Mouse (Mus musculus) urinary bladder, adult 2 months (tissue): Measurements from ENCODE around the gene Rgl2. TPM values are rescaled to one million over a fixed set of nuclear protein-coding genes. Genes with fewer than 3 reads are reported as not detected.

Experiments used
- DNase-seq: peaks from one replicate; pipeline ENCODE4 v3.0.0; 2022; ENCODE audit warnings: low spot score
- polyA plus RNA-seq: library from polyadenylated mRNA; depleted of rRNA; stranded (reverse); fragments of >200 nt; gene quantifications from 2 replicates; pipeline ENCODE4 v1.2.3, GENCODE M21; 2012

Rgl2 gene
- polyA plus RNA-seq, 1 experiment = 164 TPM

- no peak for DNase-seq
Measured at GRCm38 (mm10) chr17:33921361-33921760, 8.0 kb upstream of the Rgl2 start.

- DNase-seq = no peak
Measured at GRCm38 (mm10) chr17:33924577-33925283, 4.6 kb upstream of the Rgl2 start.

- no peak for DNase-seq
Measured at GRCm38 (mm10) chr17:33925406-33926116, 3.8 kb upstream of the Rgl2 start.

DNA sequence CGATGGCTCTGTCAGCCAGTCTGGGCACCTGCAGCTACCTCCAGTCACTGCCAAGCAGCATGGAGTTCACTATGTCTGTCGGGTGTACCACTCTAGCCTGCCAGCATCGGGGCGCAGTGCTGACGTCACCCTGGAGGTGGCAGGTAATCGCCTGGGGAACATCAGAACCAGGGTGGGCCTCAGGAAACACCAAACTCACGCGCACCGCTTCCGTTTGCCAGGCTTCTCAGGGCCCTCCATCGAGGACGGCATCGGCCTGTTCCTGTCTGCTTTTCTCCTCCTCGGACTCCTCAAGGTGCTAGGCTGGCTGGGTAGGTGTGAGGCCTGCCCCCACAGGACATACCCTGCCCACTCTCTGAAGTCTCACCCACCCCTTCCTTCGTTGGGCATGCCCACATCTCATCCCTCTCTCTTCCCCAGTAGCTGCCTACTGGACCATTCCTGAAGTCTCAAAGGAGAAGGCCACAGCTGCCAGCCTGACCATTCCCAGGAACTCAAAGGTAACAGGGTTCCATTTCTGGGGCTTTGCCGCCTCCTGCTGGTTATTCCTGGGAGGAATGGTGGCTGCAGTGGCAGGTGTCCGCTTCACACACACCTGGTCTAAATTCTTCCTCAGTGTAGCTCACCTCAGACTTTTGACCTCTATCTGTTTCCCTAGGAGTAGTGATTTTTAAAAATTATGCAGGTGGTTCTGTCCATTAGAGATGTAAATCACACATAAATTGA is 3.0 kb upstream of the Rgl2 start:
- no peak for DNase-seq

DNA sequence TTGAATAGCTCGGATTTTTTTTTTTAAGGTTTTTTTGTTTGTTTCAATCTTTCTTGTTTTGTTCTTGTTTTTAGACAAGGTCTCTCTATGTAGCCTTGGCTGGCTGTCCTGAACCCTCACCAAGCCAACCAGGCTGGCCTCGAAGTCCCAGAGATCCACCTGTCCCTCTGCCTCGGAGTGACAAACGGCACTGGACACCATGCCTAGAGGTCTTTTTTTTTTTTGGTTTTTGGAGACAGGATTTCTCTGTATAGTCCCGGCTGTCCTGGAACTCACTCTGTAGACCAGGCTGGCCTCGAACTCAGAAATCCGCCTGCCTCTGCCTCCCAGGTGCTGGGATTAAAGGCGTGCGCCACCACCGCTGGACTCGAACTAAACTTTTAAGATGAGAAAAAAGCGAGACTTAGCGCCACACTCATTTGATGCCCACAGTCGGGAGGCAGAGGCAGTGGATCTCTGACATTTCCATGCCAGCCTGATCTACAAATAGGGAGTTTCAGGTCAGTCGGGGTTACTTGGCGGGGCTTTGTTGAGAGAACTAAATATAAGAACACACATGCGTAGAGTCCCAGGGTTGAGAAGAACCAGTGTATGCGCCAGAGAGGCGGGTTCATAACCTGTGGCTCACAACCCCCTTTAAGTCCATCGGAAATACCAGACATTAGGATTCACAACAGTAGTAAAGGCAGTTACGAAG is 944 bp upstream of the Rgl2 start:
- no peak for DNase-seq

DNA sequence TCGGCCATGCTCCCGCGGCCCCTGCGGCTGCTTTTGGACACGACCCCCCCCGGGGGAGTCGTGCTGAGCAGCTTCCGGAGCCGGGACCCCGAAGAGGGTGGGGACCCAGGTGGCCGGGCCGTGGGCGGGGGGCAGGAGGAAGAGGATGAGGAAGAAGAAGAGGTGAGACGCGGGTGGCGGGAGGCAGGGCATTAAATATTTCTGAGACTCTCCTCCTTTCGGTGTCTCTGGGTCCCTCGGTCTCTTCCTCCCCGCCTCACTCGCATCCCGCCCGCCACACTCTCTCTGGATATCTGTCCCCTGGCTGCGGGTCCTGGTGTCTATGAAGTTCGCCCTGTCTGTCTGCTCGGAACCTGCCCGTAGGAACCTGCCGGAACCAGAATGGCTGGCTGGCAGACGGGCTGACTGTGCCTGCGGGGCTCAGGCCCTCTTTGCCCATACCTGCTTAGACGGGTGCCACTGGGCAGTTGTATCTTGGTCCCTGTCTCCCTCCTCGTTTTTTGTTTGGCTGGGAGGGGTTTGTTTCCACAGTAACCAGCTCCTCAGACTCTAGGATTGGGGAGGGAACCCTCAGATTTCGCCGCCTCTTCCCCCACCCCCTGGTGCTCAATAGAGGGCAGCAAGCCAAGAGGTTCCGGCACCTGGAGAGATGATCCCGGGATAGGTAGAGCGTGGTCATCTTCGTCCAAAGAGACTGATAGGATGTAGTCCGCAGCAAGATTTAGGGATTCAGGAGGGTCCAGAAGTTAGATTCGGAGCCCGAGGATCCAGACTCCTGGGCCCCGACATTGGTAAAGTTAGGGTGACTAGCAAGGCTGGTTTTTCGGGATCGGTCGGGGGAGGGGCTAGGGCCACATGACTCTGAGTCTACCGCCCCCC is 1.2 kb downstream of the Rgl2 start:
- no peak for DNase-seq

DNA sequence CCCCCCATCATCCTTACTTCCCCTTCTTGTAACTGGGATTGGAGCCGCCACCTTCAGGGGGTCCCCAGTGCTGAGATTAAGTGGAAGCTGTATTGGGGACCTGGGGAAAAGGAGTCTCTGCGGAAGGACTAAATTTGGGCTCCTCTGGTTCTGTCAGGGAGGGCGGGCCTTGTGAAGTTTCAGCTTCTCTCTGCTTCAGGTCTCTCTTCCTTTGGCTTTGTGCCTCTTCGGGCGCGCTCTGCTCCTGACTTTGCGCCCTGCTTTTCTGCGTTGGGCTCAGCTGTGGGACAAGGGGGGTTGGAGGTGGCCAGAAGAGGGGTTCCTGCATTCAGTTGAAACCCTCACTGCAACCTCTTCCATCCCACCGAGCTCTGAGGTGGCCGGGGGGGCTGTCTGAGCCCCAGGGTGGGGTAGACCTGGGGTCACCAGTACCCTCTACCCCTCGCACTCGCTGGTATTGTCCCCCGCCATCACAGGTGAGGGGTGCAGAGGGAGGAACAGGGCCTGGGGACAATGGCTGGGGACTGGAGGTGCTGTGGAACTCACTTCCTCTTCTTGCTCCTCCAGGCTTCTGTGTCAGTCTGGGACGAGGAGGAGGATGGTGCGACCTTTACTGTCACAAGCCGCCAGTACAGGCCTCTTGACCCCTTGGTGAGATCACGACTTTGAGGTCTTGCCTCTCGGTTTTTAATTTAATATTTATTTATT is 2.0 kb downstream of the Rgl2 start:
- no peak for DNase-seq

GRCm38 (mm10) chr17:33931947-33932346 is 2.6 kb downstream of the Rgl2 start:
- DNase-seq = no peak

GRCm38 (mm10) chr17:33932448-33932847 is 3.1 kb downstream of the Rgl2 start:
- no peak for DNase-seq

DNA sequence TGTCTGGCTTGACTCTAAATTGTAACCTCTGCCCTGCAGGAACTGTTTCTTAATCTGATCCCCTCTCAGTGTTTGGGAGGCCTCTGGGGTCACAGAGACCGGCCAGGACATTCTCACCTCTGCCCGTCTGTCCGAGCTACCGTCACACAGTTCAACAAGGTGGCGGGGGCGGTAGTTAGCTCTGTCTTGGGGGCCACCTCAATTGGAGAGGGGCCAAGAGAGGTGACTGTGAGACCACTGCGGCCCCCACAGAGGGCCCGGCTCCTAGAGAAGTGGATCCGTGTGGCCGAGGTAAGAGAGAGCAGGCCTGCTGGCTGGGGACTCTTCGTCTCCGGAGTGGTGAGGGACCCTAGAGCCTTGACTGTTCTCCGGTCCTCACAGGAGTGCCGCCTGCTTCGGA is 3.6 kb downstream of the Rgl2 start:
- no peak for DNase-seq

DNA sequence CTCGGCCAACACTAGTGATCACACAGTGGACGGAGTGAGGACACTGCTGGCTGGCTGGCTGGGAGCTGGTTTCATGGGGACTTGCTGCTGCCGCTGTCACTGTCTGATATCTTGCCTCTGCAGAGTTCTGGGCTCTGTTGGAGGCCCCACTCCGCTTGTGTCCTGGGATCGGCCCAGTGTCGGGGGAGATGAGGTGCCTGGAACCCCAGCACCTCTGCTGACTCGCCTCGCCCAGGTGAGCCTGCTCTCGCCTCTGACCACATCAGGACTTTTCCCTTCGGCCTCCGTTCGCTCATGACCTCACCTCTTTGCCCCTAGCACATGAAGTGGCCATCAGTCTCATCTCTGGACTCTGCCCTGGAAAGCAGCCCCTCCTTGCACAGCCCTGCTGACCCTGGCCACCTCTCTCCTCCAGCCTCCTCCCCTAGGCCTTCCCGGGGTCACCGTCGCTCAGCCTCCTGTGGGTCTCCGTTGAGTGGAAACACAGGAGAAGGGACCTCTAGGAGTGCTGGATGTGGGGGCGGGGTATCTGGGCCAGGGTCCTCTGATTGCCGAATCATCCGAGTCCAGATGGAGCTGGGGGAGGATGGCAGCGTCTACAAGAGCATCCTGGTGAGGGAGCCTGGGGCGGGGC is 6.2 kb downstream of the Rgl2 start:
- no peak for DNase-seq

- no peak for DNase-seq
Measured at GRCm38 (mm10) chr17:33936993-33937392, 7.7 kb downstream of the Rgl2 start.

DNA sequence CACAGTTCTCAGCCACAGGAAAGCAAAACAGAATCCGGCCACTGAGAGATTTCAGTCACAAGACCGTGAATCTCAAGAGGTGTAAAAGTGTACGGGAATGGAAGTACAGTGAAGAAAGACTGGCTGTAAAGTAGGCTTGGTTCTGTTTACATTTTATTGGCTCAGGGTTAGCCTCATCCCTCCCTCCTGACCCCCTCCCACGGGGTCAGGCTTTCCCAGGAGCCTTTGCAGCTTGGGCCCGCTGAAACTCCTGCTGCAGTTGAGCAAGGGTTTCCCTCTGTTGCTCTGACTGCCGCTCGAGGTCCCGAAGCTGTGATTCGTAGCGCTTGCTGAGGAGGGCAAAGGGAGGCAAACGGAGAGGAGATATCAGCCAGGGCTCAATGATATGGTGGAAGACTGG is 9.4 kb downstream of the Rgl2 start:
- no peak for DNase-seq

DNA sequence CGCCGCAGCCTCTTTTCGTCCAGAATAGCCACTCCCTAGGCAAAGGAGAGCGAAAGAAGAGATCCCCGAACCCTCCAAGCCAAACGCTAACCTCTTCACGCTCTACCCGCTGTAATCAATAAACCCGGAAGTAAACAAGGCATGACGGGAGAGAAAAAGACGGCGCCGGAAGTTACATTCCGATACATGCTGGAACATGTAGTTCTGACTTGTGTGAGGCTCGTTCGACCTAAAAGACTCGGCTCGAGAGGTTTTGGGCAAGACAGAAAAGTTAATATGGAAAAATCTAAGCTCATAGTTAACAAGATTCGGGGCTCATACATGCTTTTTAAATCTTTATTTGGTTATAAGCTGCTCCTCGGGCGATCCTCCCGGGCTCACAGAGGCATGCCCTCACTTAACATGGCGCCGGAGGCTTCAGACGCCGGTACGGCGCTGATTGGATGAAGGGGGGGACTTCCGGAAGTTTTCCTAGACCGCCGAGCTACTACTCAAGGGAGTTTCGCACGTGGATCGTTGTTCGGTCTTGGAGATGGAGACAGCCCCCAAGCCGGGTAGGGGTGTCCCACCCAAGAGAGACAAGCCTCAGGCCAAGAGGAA is 11.0 kb downstream of the Rgl2 start, which contains the start of the genes Pfdn6 and Wdr46:
Gene Pfdn6, minus strand, starts transcription at position 138 of the 600 bp plus-strand sequence.
Gene Wdr46, plus strand, starts transcription at position 455 of the 600 bp plus-strand sequence.
- DNase-seq = no peak

DNA sequence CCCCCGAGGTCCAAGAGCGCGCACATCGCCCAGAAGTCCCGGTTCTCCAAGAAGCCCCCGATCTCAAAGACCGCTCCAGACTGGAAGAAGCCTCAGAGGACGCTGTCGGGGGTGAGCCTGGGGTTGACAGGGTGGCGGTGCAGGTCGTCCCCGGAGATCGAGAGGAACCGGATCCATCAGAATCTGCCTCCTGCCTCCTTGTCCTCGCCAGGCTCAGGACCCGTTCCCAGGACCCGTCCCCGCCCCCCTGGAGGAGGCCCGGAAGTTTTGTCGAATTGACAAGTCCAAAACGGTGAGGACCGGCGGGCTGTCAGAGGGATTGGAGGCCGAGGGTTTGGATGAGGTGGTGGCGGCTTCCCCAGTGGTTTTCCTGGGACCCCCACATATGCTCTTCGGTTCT is 11.6 kb downstream of the Rgl2 start:
- DNase-seq = no peak

- no peak for DNase-seq
Measured at GRCm38 (mm10) chr17:33941381-33941780, 12.0 kb downstream of the Rgl2 start.

DNA sequence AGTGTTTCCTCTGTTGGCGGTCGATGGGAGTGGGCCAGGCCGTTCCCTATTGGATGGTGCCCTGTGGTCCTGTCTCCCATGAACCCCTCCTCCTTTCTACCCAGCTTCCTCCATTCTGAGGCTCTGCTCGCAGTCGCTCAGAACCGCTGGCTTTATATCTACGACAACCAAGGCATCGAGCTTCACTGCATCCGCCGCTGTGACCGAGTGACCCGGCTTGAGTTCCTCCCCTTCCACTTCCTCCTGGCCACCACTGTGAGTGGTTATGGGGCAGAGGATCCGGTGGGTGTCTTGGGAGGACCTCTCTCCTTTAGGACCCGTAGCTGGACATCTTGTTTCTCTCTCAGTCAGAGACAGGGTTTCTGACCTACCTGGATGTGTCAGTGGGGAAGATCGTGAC is 14.1 kb downstream of the Rgl2 start:
- DNase-seq = no peak

DNA sequence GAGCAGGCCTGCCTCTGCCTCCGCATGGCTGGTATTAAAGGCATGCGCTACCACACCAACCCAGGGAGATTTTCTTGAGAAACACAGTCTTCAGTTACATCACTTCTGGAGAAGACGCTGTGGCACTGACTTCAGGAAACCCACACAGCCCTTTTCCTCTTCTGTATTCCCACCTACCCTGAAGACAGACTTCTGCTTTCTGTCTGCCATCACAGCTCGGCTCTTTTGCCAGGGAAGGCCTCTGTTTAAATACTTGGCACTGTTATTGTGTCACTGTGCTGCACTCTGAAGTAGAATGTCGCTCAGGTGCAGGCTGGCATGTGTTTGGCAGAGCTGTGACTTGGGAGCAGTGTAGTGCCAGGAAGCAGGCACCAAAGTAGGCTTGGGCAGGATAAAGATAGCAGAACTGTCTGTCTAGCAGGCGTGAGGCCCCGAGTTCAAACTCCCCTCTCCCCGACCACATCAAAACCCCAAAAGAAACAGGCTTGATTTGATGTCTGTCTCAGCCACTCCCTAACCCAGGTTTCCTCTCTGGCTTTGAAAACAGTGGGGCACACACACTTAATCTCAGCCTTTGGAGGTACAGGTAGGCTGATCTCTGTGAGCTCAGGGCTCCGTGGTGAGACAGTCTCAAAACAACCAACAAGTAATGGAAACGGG is 18.2 kb downstream of the Rgl2 start:
- DNase-seq = no peak
